Mouse (Mus musculus) lung, postnatal 0 days (tissue): ENCODE data around the gene Engase.

ENCODE experiments used
- CTCF ChIP-seq: IDR thresholded peaks from 2 replicates; pipeline ENCODE4 v1.5.1; 2016; ENCODE audit warnings: antibody characterized with exemption, mild to moderate bottlenecking
- EP300 ChIP-seq: IDR thresholded peaks from 2 replicates; pipeline ENCODE4 v1.6.1; 2016; ENCODE audit warnings: antibody characterized with exemption, mild to moderate bottlenecking, control low read depth

DNA sequence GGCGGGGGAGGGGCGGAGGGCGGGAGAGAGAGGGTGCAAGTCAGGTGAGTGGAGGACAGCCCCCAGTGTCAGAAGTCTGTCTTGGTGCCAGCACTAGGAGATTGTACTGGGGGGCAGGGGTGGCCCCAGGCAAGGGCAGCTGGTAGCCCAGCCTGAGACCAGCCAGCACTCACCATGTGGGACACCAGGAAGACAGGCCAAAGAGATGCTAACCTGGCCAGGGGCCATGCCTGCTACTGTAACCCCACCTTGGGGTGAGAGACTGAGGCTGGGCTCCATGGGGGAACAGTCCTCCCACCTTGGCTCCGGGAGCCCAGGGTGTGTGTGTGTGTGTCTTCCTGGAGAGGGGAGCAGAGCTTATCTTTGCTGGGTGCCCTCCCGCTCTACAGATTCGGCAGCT, 26.4 kb downstream of the Engase start:
- no peak for TF ChIP-seq CTCF
- no peak for TF ChIP-seq EP300
